Mouse (Mus musculus): ENCODE data around the gene Zc2hc1b. TPM values are rescaled to one million over a fixed set of nuclear protein-coding genes. Genes with fewer than 3 reads are reported as not detected.
A peak's percentile ranks its signal among the peaks of the same experiment; 100 is the strongest.

The Zc2hc1b gene
- polyA plus RNA-seq, 1 experiment from 2014 or later: not detected

- no peaks in the 10 kb centered on the region for H3K27me3 ChIP-seq (ENCODE audit: control insufficient read depth, insufficient read depth, low read depth, low read length)
- 72% methylated on average over 4 of the region's 4 CpGs for WGBS
- no peak overlapping the region for H3K4me3 ChIP-seq (ENCODE audit: low read depth, low read length)
- H3K4me2 ChIP-seq (ENCODE audit: low read length): no peak overlapping the region
- H3K27ac ChIP-seq (ENCODE audit: low read length): no peak overlapping the region
- no peak for ATAC-seq
- no peak overlapping the region for H3K9ac ChIP-seq (ENCODE audit: low read depth, low read length)
- no peaks in the 10 kb centered on the region for H3K9me3 ChIP-seq (replicated peaks; ENCODE audit: control insufficient read depth, low read length, poor library complexity, severe bottlenecking)
- no peaks in the 10 kb centered on the region for H3K36me3 ChIP-seq (ENCODE audit: control insufficient read depth, insufficient read depth, low read length)
- peaks cover 7% of the 10 kb centered on the region; the same call in 1 of the 2 replicates for H3K4me1 ChIP-seq (ENCODE audit: control insufficient read depth, insufficient read depth, low read length)
These were observed 64.2 kb downstream of the Zc2hc1b start for GRCm38 (mm10) chr10:13113641-13114040.

GRCm38 (mm10) chr10:13112849-13113248, 65.0 kb downstream of the Zc2hc1b start:
- H3K27ac ChIP-seq (ENCODE audit: low read length): no peak overlapping the region
- no peaks in the 10 kb centered on the region for H3K27me3 ChIP-seq (ENCODE audit: control insufficient read depth, insufficient read depth, low read depth, low read length)
- no peaks in the 10 kb centered on the region for H3K9me3 ChIP-seq (replicated peaks; ENCODE audit: control insufficient read depth, low read length, poor library complexity, severe bottlenecking)
- H3K4me3 ChIP-seq (ENCODE audit: low read depth, low read length): no peak overlapping the region
- H3K36me3 ChIP-seq (ENCODE audit: control insufficient read depth, insufficient read depth, low read length): no peaks in the 10 kb centered on the region
- H3K4me1 ChIP-seq (ENCODE audit: control insufficient read depth, insufficient read depth, low read length): peaks cover 11% of the 10 kb centered on the region
- no peak overlapping the region for H3K4me2 ChIP-seq (ENCODE audit: low read length)
- H3K9ac ChIP-seq (ENCODE audit: low read depth, low read length): no peak overlapping the region
- WGBS: 60% methylated on average over 3 of the region's 3 CpGs
- no peak for ATAC-seq

- Histone ChIP-seq H3K27me3 (ENCODE audit: control insufficient read depth, insufficient read depth, low read depth, low read length) (no peaks in the 10 kb centered on the region), H3K9me3 (replicated peaks; ENCODE audit: control insufficient read depth, low read length, poor library complexity, severe bottlenecking) (no peaks in the 10 kb centered on the region), H3K4me3 (ENCODE audit: low read depth, low read length) (no peak overlapping the region), H3K36me3 (ENCODE audit: control insufficient read depth, insufficient read depth, low read length) (no peaks in the 10 kb centered on the region), H3K4me2 (ENCODE audit: low read length) (no peak overlapping the region), H3K9ac (ENCODE audit: low read depth, low read length) (no peak overlapping the region), H3K27ac (ENCODE audit: low read length) (no peak overlapping the region), H3K4me1 (ENCODE audit: control insufficient read depth, insufficient read depth, low read length) (peaks cover 7% of the 10 kb centered on the region)
- ATAC-seq: no peak
- 55% methylated on average over 1 of the region's 1 CpGs for WGBS
These were observed 68.0 kb downstream of the Zc2hc1b start for GRCm38 (mm10) chr10:13109781-13110180.

GRCm38 (mm10) chr10:13108847-13109246, 69.0 kb downstream of the Zc2hc1b start:
- Histone ChIP-seq H3K27ac (ENCODE audit: low read length) (no peak overlapping the region), H3K36me3 (ENCODE audit: control insufficient read depth, insufficient read depth, low read length) (no peaks in the 10 kb centered on the region), H3K4me1 (ENCODE audit: control insufficient read depth, insufficient read depth, low read length) (peaks cover 4% of the 10 kb centered on the region), H3K27me3 (ENCODE audit: control insufficient read depth, insufficient read depth, low read depth, low read length) (no peaks in the 10 kb centered on the region), H3K9me3 (replicated peaks; ENCODE audit: control insufficient read depth, low read length, poor library complexity, severe bottlenecking) (no peaks in the 10 kb centered on the region), H3K4me3 (ENCODE audit: low read depth, low read length) (no peak overlapping the region), H3K4me2 (ENCODE audit: low read length) (no peak overlapping the region), H3K9ac (ENCODE audit: low read depth, low read length) (no peak overlapping the region)
- no peak for ATAC-seq
- WGBS: 19% methylated on average over 4 of the region's 4 CpGs

- ATAC-seq: peak; percentile 75
These were observed 69.7 kb downstream of the Zc2hc1b start for GRCm38 (mm10) chr10:13108021-13108548.

GRCm38 (mm10) chr10:13106909-13107624, 70.8 kb downstream of the Zc2hc1b start:
- no peaks in the 10 kb centered on the region for H3K27me3 ChIP-seq (ENCODE audit: control insufficient read depth, insufficient read depth, low read depth, low read length)
- H3K27ac ChIP-seq (ENCODE audit: low read length): no peak overlapping the region
- WGBS: 62% methylated on average over 9 of the region's 9 CpGs
- no peak for ATAC-seq
- no peak overlapping the region for H3K4me3 ChIP-seq (ENCODE audit: low read depth, low read length)
- H3K9me3 ChIP-seq (replicated peaks; ENCODE audit: control insufficient read depth, low read length, poor library complexity, severe bottlenecking): no peaks in the 10 kb centered on the region
- H3K4me2 ChIP-seq (ENCODE audit: low read length): no peak overlapping the region
- no peak overlapping the region for H3K9ac ChIP-seq (ENCODE audit: low read depth, low read length)
- H3K36me3 ChIP-seq (ENCODE audit: control insufficient read depth, insufficient read depth, low read length): no peaks in the 10 kb centered on the region
- H3K4me1 ChIP-seq (ENCODE audit: control insufficient read depth, insufficient read depth, low read length): peaks cover 4% of the 10 kb centered on the region

More at GRCm38 (mm10) chr10:13108021-13108548, 69.7 kb downstream of the Zc2hc1b start:
- Histone ChIP-seq H3K4me1 (ENCODE audit: control insufficient read depth, insufficient read depth, low read length) (peaks cover 4% of the 10 kb centered on the region), H3K4me3 (ENCODE audit: low read depth, low read length) (no peak overlapping the region), H3K27ac (ENCODE audit: low read length) (no peak overlapping the region), H3K36me3 (ENCODE audit: control insufficient read depth, insufficient read depth, low read length) (no peaks in the 10 kb centered on the region), H3K27me3 (ENCODE audit: control insufficient read depth, insufficient read depth, low read depth, low read length) (no peaks in the 10 kb centered on the region), H3K9ac (ENCODE audit: low read depth, low read length) (no peak overlapping the region), H3K9me3 (replicated peaks; ENCODE audit: control insufficient read depth, low read length, poor library complexity, severe bottlenecking) (no peaks in the 10 kb centered on the region), H3K4me2 (ENCODE audit: low read length) (no peak overlapping the region)
- WGBS: 5% methylated on average over 7 of the region's 7 CpGs

GRCm38 (mm10) chr10:13103838-13104237, 74.0 kb downstream of the Zc2hc1b start:
- H3K36me3 ChIP-seq (ENCODE audit: control insufficient read depth, insufficient read depth, low read length): no peaks in the 10 kb centered on the region
- no peak overlapping the region for H3K4me3 ChIP-seq (ENCODE audit: low read depth, low read length)
- ATAC-seq: no peak
- no peaks in the 10 kb centered on the region for H3K27me3 ChIP-seq (ENCODE audit: control insufficient read depth, insufficient read depth, low read depth, low read length)
- H3K4me1 ChIP-seq (ENCODE audit: control insufficient read depth, insufficient read depth, low read length): peaks cover 4% of the 10 kb centered on the region
- H3K4me2 ChIP-seq (ENCODE audit: low read length): no peak overlapping the region
- no peak overlapping the region for H3K27ac ChIP-seq (ENCODE audit: low read length)
- H3K9me3 ChIP-seq (replicated peaks; ENCODE audit: control insufficient read depth, low read length, poor library complexity, severe bottlenecking): no peaks in the 10 kb centered on the region
- no peak overlapping the region for H3K9ac ChIP-seq (ENCODE audit: low read depth, low read length)
- 82% methylated on average over 4 of the region's 4 CpGs for WGBS

GRCm38 (mm10) chr10:13102360-13102759, 75.5 kb downstream of the Zc2hc1b start:
- no peaks in the 10 kb centered on the region for H3K27me3 ChIP-seq (ENCODE audit: control insufficient read depth, insufficient read depth, low read depth, low read length)
- WGBS: 62% methylated on average over 4 of the region's 4 CpGs
- no peak for ATAC-seq
- no peaks in the 10 kb centered on the region for H3K36me3 ChIP-seq (ENCODE audit: control insufficient read depth, insufficient read depth, low read length)
- no peak overlapping the region for H3K4me3 ChIP-seq (ENCODE audit: low read depth, low read length)
- H3K4me1 ChIP-seq (ENCODE audit: control insufficient read depth, insufficient read depth, low read length): no peaks in the 10 kb centered on the region
- H3K27ac ChIP-seq (ENCODE audit: low read length): no peak overlapping the region
- H3K4me2 ChIP-seq (ENCODE audit: low read length): no peak overlapping the region
- H3K9ac ChIP-seq (ENCODE audit: low read depth, low read length): no peak overlapping the region
- H3K9me3 ChIP-seq (replicated peaks; ENCODE audit: control insufficient read depth, low read length, poor library complexity, severe bottlenecking): no peaks in the 10 kb centered on the region

- no peaks in the 10 kb centered on the region for H3K9me3 ChIP-seq (replicated peaks; ENCODE audit: control insufficient read depth, low read length, poor library complexity, severe bottlenecking)
- no peaks in the 10 kb centered on the region for H3K4me1 ChIP-seq (ENCODE audit: control insufficient read depth, insufficient read depth, low read length)
- H3K4me3 ChIP-seq (ENCODE audit: low read depth, low read length): no peak overlapping the region
- no peak overlapping the region for H3K27ac ChIP-seq (ENCODE audit: low read length)
- H3K4me2 ChIP-seq (ENCODE audit: low read length): no peak overlapping the region
- H3K27me3 ChIP-seq (ENCODE audit: control insufficient read depth, insufficient read depth, low read depth, low read length): no peaks in the 10 kb centered on the region
- ATAC-seq: no peak
- H3K9ac ChIP-seq (ENCODE audit: low read depth, low read length): no peak overlapping the region
- 83% methylated on average over 6 of the region's 6 CpGs for WGBS
- H3K36me3 ChIP-seq (ENCODE audit: control insufficient read depth, insufficient read depth, low read length): no peaks in the 10 kb centered on the region
These were observed 77.7 kb downstream of the Zc2hc1b start for GRCm38 (mm10) chr10:13100061-13100648.

Measured in midbrain, embryonic 16.5 days (tissue).